Mouse (Mus musculus): Measurements from ENCODE around the gene Cpt1b. TPM values are rescaled to one million over a fixed set of nuclear protein-coding genes. Genes with fewer than 3 reads are reported as not detected.

The Cpt1b gene
- polyA plus RNA-seq, 1 experiment from 2014 or later: 0.46 TPM

GRCm38 (mm10) chr15:89421938-89422337 is 3.7 kb downstream of the Cpt1b start:
- Histone ChIP-seq H3K4me3 (ENCODE audit: low read depth, low read length) (no peak overlapping the region), H3K36me3 (ENCODE audit: control insufficient read depth, insufficient read depth) (peaks cover 39% of the 10 kb centered on the region), H3K4me2 (replicated peaks; ENCODE audit: low read depth) (no peak overlapping the region), H3K9ac (ENCODE audit: low read depth, low read length) (no peak overlapping the region), H3K27ac (ENCODE audit: low read depth, low read length) (no peak overlapping the region), H3K9me3 (ENCODE audit: control insufficient read depth) (no peaks in the 10 kb centered on the region), H3K4me1 (replicated peaks; ENCODE audit: control insufficient read depth, insufficient read depth, low read length) (no peaks in the 10 kb centered on the region), H3K27me3 (replicated peaks; ENCODE audit: control insufficient read depth, insufficient read depth, low read length) (no peaks in the 10 kb centered on the region)
- 92% methylated on average over 9 of the region's 9 CpGs for WGBS
- ATAC-seq: no peak
- TF ChIP-seq CTCF (IDR thresholded peaks at IDR 0.05; ENCODE audit: low read depth): no peak

GRCm38 (mm10) chr15:89415282-89415681 is 10.4 kb downstream of the Cpt1b start:
- H3K9ac ChIP-seq (ENCODE audit: low read depth, low read length): no peak overlapping the region
- no peaks in the 10 kb centered on the region for H3K27me3 ChIP-seq (replicated peaks; ENCODE audit: control insufficient read depth, insufficient read depth, low read length)
- peaks cover 18% of the 10 kb centered on the region for H3K36me3 ChIP-seq (ENCODE audit: control insufficient read depth, insufficient read depth)
- H3K27ac ChIP-seq (ENCODE audit: low read depth, low read length): no peak overlapping the region
- H3K4me1 ChIP-seq (replicated peaks; ENCODE audit: control insufficient read depth, insufficient read depth, low read length): no peaks in the 10 kb centered on the region
- no peak overlapping the region for H3K4me2 ChIP-seq (replicated peaks; ENCODE audit: low read depth)
- no peaks in the 10 kb centered on the region for H3K9me3 ChIP-seq (ENCODE audit: control insufficient read depth)
- no peak for TF ChIP-seq CTCF (IDR thresholded peaks at IDR 0.05; ENCODE audit: low read depth)
- no peak overlapping the region for H3K4me3 ChIP-seq (ENCODE audit: low read depth, low read length)
- no peak for ATAC-seq
- WGBS: 89% methylated on average over 8 of the region's 8 CpGs

GRCm38 (mm10) chr15:89410118-89410517 is 15.5 kb downstream of the Cpt1b start, which contains the start of gene Syce3:
TSS of gene Syce3 (minus strand) at chr15:89410503.
- no peaks in the 10 kb centered on the region for H3K36me3 ChIP-seq (ENCODE audit: control insufficient read depth, insufficient read depth)
- no peak for TF ChIP-seq CTCF (IDR thresholded peaks at IDR 0.05; ENCODE audit: low read depth)
- ATAC-seq: no peak
- no peaks in the 10 kb centered on the region for H3K27me3 ChIP-seq (replicated peaks; ENCODE audit: control insufficient read depth, insufficient read depth, low read length)
- 82% methylated on average over 17 of the region's 24 CpGs for WGBS
- H3K9me3 ChIP-seq (ENCODE audit: control insufficient read depth): no peaks in the 10 kb centered on the region
- H3K4me2 ChIP-seq (replicated peaks; ENCODE audit: low read depth): no peak within 1 kb of the TSS
- H3K4me1 ChIP-seq (replicated peaks; ENCODE audit: control insufficient read depth, insufficient read depth, low read length): no peaks in the 10 kb centered on the region
- H3K9ac ChIP-seq (ENCODE audit: low read depth, low read length): no peak within 1 kb of the TSS
- no peak within 1 kb of the TSS for H3K4me3 ChIP-seq (ENCODE audit: low read depth, low read length)
- no peak within 1 kb of the TSS for H3K27ac ChIP-seq (ENCODE audit: low read depth, low read length)

- H3K36me3 ChIP-seq (ENCODE audit: control insufficient read depth, insufficient read depth): no peaks in the 10 kb centered on the region
- ATAC-seq: no peak
- no peaks in the 10 kb centered on the region for H3K4me1 ChIP-seq (replicated peaks; ENCODE audit: control insufficient read depth, insufficient read depth, low read length)
- no peak overlapping the region for H3K4me2 ChIP-seq (replicated peaks; ENCODE audit: low read depth)
- H3K4me3 ChIP-seq (ENCODE audit: low read depth, low read length): no peak overlapping the region
- no peak overlapping the region for H3K9ac ChIP-seq (ENCODE audit: low read depth, low read length)
- no peak for TF ChIP-seq CTCF (IDR thresholded peaks at IDR 0.05; ENCODE audit: low read depth)
- no peaks in the 10 kb centered on the region for H3K27me3 ChIP-seq (replicated peaks; ENCODE audit: control insufficient read depth, insufficient read depth, low read length)
- H3K9me3 ChIP-seq (ENCODE audit: control insufficient read depth): no peaks in the 10 kb centered on the region
- H3K27ac ChIP-seq (ENCODE audit: low read depth, low read length): no peak overlapping the region
These were observed 19.0 kb downstream of the Cpt1b start for GRCm38 (mm10) chr15:89406691-89407090.

GRCm38 (mm10) chr15:89404831-89405623 is 20.6 kb downstream of the Cpt1b start:
- 81% methylated on average over 10 of the region's 10 CpGs for WGBS
- Histone ChIP-seq H3K36me3 (ENCODE audit: control insufficient read depth, insufficient read depth) (no peaks in the 10 kb centered on the region), H3K4me1 (replicated peaks; ENCODE audit: control insufficient read depth, insufficient read depth, low read length) (no peaks in the 10 kb centered on the region), H3K4me2 (replicated peaks; ENCODE audit: low read depth) (no peak overlapping the region), H3K9ac (ENCODE audit: low read depth, low read length) (no peak overlapping the region), H3K27ac (ENCODE audit: low read depth, low read length) (no peak overlapping the region), H3K4me3 (ENCODE audit: low read depth, low read length) (no peak overlapping the region), H3K27me3 (replicated peaks; ENCODE audit: control insufficient read depth, insufficient read depth, low read length) (no peaks in the 10 kb centered on the region), H3K9me3 (ENCODE audit: control insufficient read depth) (no peaks in the 10 kb centered on the region)
- no peak for TF ChIP-seq CTCF (IDR thresholded peaks at IDR 0.05; ENCODE audit: low read depth)
- ATAC-seq: no peak

GRCm38 (mm10) chr15:89402471-89402870 is 23.2 kb downstream of the Cpt1b start:
- Histone ChIP-seq H3K36me3 (ENCODE audit: control insufficient read depth, insufficient read depth) (no peaks in the 10 kb centered on the region), H3K4me1 (replicated peaks; ENCODE audit: control insufficient read depth, insufficient read depth, low read length) (no peaks in the 10 kb centered on the region), H3K9ac (ENCODE audit: low read depth, low read length) (no peak overlapping the region), H3K4me3 (ENCODE audit: low read depth, low read length) (no peak overlapping the region), H3K9me3 (ENCODE audit: control insufficient read depth) (no peaks in the 10 kb centered on the region), H3K4me2 (replicated peaks; ENCODE audit: low read depth) (no peak overlapping the region), H3K27ac (ENCODE audit: low read depth, low read length) (no peak overlapping the region), H3K27me3 (replicated peaks; ENCODE audit: control insufficient read depth, insufficient read depth, low read length) (no peaks in the 10 kb centered on the region)
- 83% methylated on average over 1 of the region's 1 CpGs for WGBS
- no peak for TF ChIP-seq CTCF (IDR thresholded peaks at IDR 0.05; ENCODE audit: low read depth)
- ATAC-seq: no peak
